Mouse (Mus musculus) forebrain, embryonic 10.5 days (tissue): ENCODE results near the gene Kif12. TPM values are rescaled to one million over a fixed set of nuclear protein-coding genes. Genes with fewer than 3 reads are reported as not detected.

Experiments used
- DNase-seq: peaks from one replicate; pipeline ENCODE4 v3.0.0-alpha.2; 2017; ENCODE audit warnings: low spot score; ENCODE audit errors: extremely low spot score
- H3K27ac ChIP-seq: fragments of 300-500 bp; sonication (generic); 2 replicates; pipeline ENCODE4 v1.5.1; 2016; ENCODE audit warnings: mild to moderate bottlenecking
- H3K27me3 ChIP-seq: fragments of 300-500 bp; sonication (generic); 2 replicates; pipeline ENCODE4 v1.6.1; 2016; ENCODE audit warnings: mild to moderate bottlenecking; ENCODE audit not compliant: poor library complexity, severe bottlenecking
- H3K36me3 ChIP-seq: fragments of 300-500 bp; sonication (generic); replicated peaks from 2 replicates; pipeline ENCODE4 v1.6.1; 2016; ENCODE audit warnings: mild to moderate bottlenecking, moderate library complexity
- H3K4me1 ChIP-seq: fragments of 300-500 bp; sonication (generic); 2 replicates; pipeline ENCODE4 v1.6.1; 2016
- H3K4me3 ChIP-seq: fragments of 300-500 bp; sonication (generic); 2 replicates; pipeline ENCODE4 v1.5.1; 2016; ENCODE audit warnings: mild to moderate bottlenecking, moderate library complexity
- H3K9me3 ChIP-seq: fragments of 300-500 bp; sonication (generic); 2 replicates; pipeline ENCODE4 v1.6.1; 2016; ENCODE audit warnings: mild to moderate bottlenecking, moderate library complexity
- whole genome bisulfite sequencing: fragments of 180-500 bp; shearing (Covaris S2); methylation state at CpG from one replicate; pipeline ENCODE4 v1.1.7; 2016; 5-methylcytosine and 5-hydroxymethylcytosine counted together
- polyA plus RNA-seq: library from polyadenylated mRNA; unstranded; fragments of >200 nt; fragmentation: Nextera tagmentation; extraction: Ambion mirVana; gene quantifications from 2 replicates; pipeline ENCODE4 v1.2.1, GENCODE M21; 2016

Gene Kif12
- polyA plus RNA-seq, 1 experiment from 2014 or later, result not detected

- H3K9me3 ChIP-seq, result no peaks in the 10 kb centered on the region
- peaks cover 8% of the 10 kb centered on the region; the same call in 1 of the 2 replicates for H3K4me1 ChIP-seq
- H3K27ac ChIP-seq, result no peak overlapping the region
- no peak for DNase-seq
- no peaks in the 10 kb centered on the region for H3K36me3 ChIP-seq
- no peaks in the 10 kb centered on the region for H3K27me3 ChIP-seq
- WGBS, result 93% methylated on average over 2 of the region's 2 CpGs
- H3K4me3 ChIP-seq, result no peak overlapping the region
Observed at GRCm38 (mm10) chr4:63194366-63194765, 22.4 kb upstream of the Kif12 start.

GRCm38 (mm10) chr4:63191641-63192040, 19.7 kb upstream of the Kif12 start:
- Histone ChIP-seq H3K4me3 (no peak overlapping the region), H3K27me3 (no peaks in the 10 kb centered on the region), H3K36me3 (no peaks in the 10 kb centered on the region), H3K4me1 (peaks cover 10% of the 10 kb centered on the region), H3K27ac (no peak overlapping the region), H3K9me3 (no peaks in the 10 kb centered on the region)
- no peak for DNase-seq
- WGBS, result 82% methylated on average over 5 of the region's 5 CpGs

- Histone ChIP-seq H3K27ac (peak overlapping the region; percentile 57), H3K27me3 (no peaks in the 10 kb centered on the region), H3K4me1 (peaks cover 17% of the 10 kb centered on the region), H3K9me3 (no peaks in the 10 kb centered on the region), H3K36me3 (no peaks in the 10 kb centered on the region), H3K4me3 (no peak overlapping the region)
- DNase-seq, result peak; percentile 19
- 67% methylated on average over 21 of the region's 21 CpGs for WGBS
Observed at GRCm38 (mm10) chr4:63186281-63186870, 14.4 kb upstream of the Kif12 start.

GRCm38 (mm10) chr4:63181556-63181955, 9.6 kb upstream of the Kif12 start:
- H3K27ac ChIP-seq, result no peak overlapping the region
- no peaks in the 10 kb centered on the region for H3K36me3 ChIP-seq
- H3K9me3 ChIP-seq, result no peaks in the 10 kb centered on the region
- WGBS, result 13% methylated on average over 5 of the region's 5 CpGs
- peaks cover 6% of the 10 kb centered on the region for H3K4me1 ChIP-seq
- H3K27me3 ChIP-seq, result no peaks in the 10 kb centered on the region
- H3K4me3 ChIP-seq, result no peak overlapping the region
- DNase-seq, result peak; percentile 47

- H3K4me3 ChIP-seq, result no peak overlapping the region
Observed at GRCm38 (mm10) chr4:63171122-63171521, 809 bp downstream of the Kif12 start.

GRCm38 (mm10) chr4:63170061-63170460, 1.9 kb downstream of the Kif12 start:
- no peaks in the 10 kb centered on the region for H3K4me1 ChIP-seq
- WGBS, result 86% methylated on average over 4 of the region's 4 CpGs
- H3K27ac ChIP-seq, result no peak overlapping the region
- no peak overlapping the region for H3K4me3 ChIP-seq
- peaks cover 29% of the 10 kb centered on the region for H3K27me3 ChIP-seq
- no peaks in the 10 kb centered on the region for H3K9me3 ChIP-seq
- H3K36me3 ChIP-seq, result no peaks in the 10 kb centered on the region
- DNase-seq, result no peak

More at GRCm38 (mm10) chr4:63171122-63171521, 809 bp downstream of the Kif12 start:
- H3K27ac ChIP-seq, result no peak overlapping the region
- H3K4me1 ChIP-seq, result no peaks in the 10 kb centered on the region
- no peaks in the 10 kb centered on the region for H3K36me3 ChIP-seq
- peaks cover 29% of the 10 kb centered on the region for H3K27me3 ChIP-seq
- 64% methylated on average over 24 of the region's 24 CpGs for WGBS
- H3K9me3 ChIP-seq, result no peaks in the 10 kb centered on the region
- no peak for DNase-seq

- no peaks in the 10 kb centered on the region for H3K9me3 ChIP-seq
- no peak for DNase-seq
- no peaks in the 10 kb centered on the region for H3K36me3 ChIP-seq
- no peak overlapping the region for H3K4me3 ChIP-seq
- H3K4me1 ChIP-seq, result no peaks in the 10 kb centered on the region
- H3K27ac ChIP-seq, result no peak overlapping the region
- peaks cover 14% of the 10 kb centered on the region for H3K27me3 ChIP-seq
- WGBS, result 89% methylated on average over 5 of the region's 5 CpGs
Observed at GRCm38 (mm10) chr4:63166323-63166722, 5.6 kb downstream of the Kif12 start.

GRCm38 (mm10) chr4:63165636-63166035, 6.3 kb downstream of the Kif12 start:
- Histone ChIP-seq H3K4me3 (no peak overlapping the region), H3K27me3 (peaks cover 7% of the 10 kb centered on the region), H3K4me1 (no peaks in the 10 kb centered on the region), H3K9me3 (no peaks in the 10 kb centered on the region), H3K27ac (no peak overlapping the region), H3K36me3 (no peaks in the 10 kb centered on the region)
- DNase-seq, result no peak
- WGBS, result 92% methylated on average over 4 of the region's 4 CpGs

GRCm38 (mm10) chr4:63158961-63159592, 12.9 kb downstream of the Kif12 start:
- DNase-seq, result peak; percentile 80
- 0 out of 2 replicates have a peak overlapping the region, but pooled peaks have one; percentile 40 for H3K27ac ChIP-seq
- no peaks in the 10 kb centered on the region for H3K9me3 ChIP-seq
- 18% methylated on average over 5 of the region's 5 CpGs for WGBS
- H3K36me3 ChIP-seq, result no peaks in the 10 kb centered on the region
- H3K4me1 ChIP-seq, result no peaks in the 10 kb centered on the region
- H3K27me3 ChIP-seq, result no peaks in the 10 kb centered on the region
- H3K4me3 ChIP-seq, result no peak overlapping the region

- H3K36me3 ChIP-seq, result no peaks in the 10 kb centered on the region
Observed at GRCm38 (mm10) chr4:63158192-63158591, 13.7 kb downstream of the Kif12 start.

GRCm38 (mm10) chr4:63156726-63157634, 15.0 kb downstream of the Kif12 start:
- WGBS, result 77% methylated on average over 8 of the region's 8 CpGs
- no peaks in the 10 kb centered on the region for H3K9me3 ChIP-seq
- DNase-seq, result no peak

More at GRCm38 (mm10) chr4:63158192-63158591, 13.7 kb downstream of the Kif12 start:
- no peak overlapping the region for H3K27ac ChIP-seq
- no peak for DNase-seq
- H3K9me3 ChIP-seq, result no peaks in the 10 kb centered on the region
- no peaks in the 10 kb centered on the region for H3K27me3 ChIP-seq
- 85% methylated on average over 7 of the region's 7 CpGs for WGBS
- no peak overlapping the region for H3K4me3 ChIP-seq
- H3K4me1 ChIP-seq, result no peaks in the 10 kb centered on the region

GRCm38 (mm10) chr4:63155596-63155995, 16.3 kb downstream of the Kif12 start:
- 71% methylated on average over 2 of the region's 2 CpGs for WGBS
- no peaks in the 10 kb centered on the region for H3K36me3 ChIP-seq
- H3K9me3 ChIP-seq, result no peaks in the 10 kb centered on the region
- no peak overlapping the region for H3K4me3 ChIP-seq
- no peak overlapping the region for H3K27ac ChIP-seq
- no peak for DNase-seq
- H3K4me1 ChIP-seq, result no peaks in the 10 kb centered on the region
- no peaks in the 10 kb centered on the region for H3K27me3 ChIP-seq

More at GRCm38 (mm10) chr4:63156726-63157634, 15.0 kb downstream of the Kif12 start:
- H3K36me3 ChIP-seq, result no peaks in the 10 kb centered on the region
- H3K4me3 ChIP-seq, result no peak overlapping the region
- H3K4me1 ChIP-seq, result no peaks in the 10 kb centered on the region
- no peaks in the 10 kb centered on the region for H3K27me3 ChIP-seq
- H3K27ac ChIP-seq, result no peak overlapping the region
